Mouse (Mus musculus) MEL-GATA-1-ER (cell line): Measurements from ENCODE around the gene Npr2.

ENCODE experiments used
- DNase-seq: peaks from one replicate; pipeline ENCODE4 v3.0.0-alpha.2; 2012; ENCODE audit warnings: low read depth; ENCODE audit errors: extremely low read depth

Gene Npr2

GRCm38 (mm10) chr4:43668782-43669427 lies 37.2 kb downstream of the Npr2 start, which contains the start of the genes Tmem8b and Fam221b:
TSS of gene Tmem8b (plus strand) at chr4:43668971.
TSS of gene Fam221b (minus strand) at chr4:43669145.
- DNase-seq: peak; percentile 59

DNA sequence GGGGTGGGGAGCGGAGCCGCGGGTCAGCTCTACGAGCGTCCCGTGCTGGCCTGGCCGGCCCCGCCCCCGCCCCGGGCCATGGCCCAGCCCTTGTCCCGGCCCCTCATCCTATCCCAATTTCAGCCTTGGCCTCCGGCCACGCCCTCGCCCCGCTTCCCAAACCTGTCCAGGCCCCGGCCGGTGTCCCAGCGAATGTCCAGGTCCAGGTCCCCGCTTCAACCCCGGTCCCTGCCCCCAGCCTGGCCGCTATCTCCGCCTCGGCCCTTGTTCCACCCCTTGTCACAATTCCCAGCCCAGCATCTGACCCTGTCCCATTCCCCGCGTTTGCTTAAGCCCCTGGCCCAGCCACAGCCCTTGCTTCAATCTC lies 37.7 kb downstream of the Npr2 start:
- no peak for DNase-seq

GRCm38 (mm10) chr4:43672070-43672469 lies 40.3 kb downstream of the Npr2 start:
- peak; percentile 67 for DNase-seq

- no peak for DNase-seq
These were observed 42.0 kb downstream of the Npr2 start for GRCm38 (mm10) chr4:43673703-43674102.

DNA sequence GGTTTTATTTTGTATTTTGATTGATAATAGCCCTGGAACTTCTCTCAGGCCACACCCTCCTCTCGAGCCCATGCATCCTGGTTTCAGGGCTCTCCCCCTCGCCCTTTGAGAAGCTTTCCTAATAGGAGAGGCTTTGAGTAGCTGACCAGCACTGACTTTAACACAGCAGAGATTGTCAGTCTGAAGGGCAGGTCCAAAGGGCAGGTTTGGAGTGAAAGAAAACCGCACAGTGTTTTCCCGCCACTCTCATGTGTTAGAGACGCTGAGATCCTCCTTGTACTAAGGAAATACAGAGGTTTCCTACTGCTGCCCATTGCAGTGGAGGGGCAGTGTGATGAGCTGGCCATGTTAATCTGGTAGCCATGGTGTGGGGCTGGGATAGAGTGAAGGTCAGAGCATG lies 43.2 kb downstream of the Npr2 start:
- DNase-seq: no peak

DNA sequence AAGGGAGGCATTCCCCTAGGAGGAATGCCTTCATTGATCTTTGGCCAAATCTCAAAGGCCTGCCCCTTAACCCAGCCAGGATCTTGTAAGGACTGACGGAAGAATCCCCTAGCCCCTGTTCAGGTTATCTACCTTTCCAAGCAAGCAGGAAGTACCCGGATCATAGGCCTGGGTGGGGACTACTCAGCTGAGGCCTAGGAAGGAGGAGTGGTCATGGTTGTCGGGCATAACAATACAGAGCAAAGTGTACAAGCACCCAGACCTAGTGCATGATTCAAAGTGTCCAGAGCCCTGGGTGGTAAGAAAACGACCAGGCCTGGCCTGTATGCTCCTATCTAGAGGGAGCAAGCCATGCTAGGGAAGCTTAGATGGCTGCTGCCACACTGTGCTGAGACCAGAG lies 43.9 kb downstream of the Npr2 start:
- no peak for DNase-seq

DNA sequence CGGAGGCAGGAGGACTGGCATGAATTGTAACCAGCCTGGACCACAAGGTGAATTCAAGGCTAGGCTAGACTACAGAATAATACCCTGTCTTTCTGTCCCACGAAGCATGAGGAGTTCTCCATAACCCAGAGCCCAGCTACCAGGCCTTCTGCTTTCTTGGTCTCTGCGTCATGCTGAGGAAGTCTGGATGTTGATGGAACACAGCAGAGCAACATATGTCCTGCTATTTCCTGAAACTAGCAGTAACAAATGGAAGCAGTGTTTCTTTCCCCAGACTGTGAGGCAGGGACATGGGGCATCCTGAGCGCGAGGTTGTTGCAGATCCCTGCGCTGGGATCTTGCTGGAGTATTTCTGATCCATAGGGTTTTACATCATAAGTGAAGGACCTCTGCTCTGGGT lies 46.8 kb downstream of the Npr2 start:
- DNase-seq: no peak

- DNase-seq: no peak
These were observed 47.8 kb downstream of the Npr2 start for GRCm38 (mm10) chr4:43679416-43680043.

DNA sequence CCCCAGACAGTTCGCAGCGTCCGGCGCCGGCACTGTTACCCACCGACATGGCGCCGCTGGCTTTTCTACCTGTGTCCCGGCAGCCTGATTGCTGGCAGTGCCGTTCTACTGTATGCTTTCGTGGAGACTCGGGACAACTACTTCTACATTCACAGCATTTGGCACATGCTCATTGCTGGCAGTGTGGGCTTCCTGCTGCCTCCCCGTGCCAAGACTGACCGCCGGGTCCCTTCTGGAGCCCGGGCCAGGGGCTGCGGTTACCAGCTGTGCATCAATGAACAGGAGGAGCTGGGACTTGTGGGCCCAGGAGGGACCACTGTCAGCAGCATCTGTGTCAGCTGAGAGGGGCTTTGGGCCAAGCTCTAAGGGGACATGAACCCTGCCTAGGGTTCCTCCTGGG lies 58.3 kb downstream of the Npr2 start:
- DNase-seq: no peak

DNA sequence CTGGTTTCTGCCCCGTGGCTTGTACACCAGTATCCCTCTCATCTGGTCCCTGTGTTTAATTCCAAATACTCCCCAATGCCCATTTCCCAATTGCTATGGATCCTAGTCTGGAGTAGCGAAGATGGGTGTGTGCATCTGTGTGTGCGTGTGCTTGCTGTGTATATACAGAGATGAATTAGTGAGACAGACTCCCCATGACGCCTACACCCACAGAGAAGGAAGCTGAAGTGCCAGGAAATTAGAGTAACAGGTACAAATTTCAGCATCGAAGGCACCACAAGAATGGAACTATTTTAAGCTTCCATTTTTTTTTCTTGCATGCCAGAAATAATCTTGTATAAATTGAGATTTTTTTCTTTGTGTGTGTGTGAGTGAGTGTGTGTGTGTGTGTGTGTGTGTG lies 59.3 kb downstream of the Npr2 start:
- DNase-seq: no peak

GRCm38 (mm10) chr4:43693806-43694241 lies 62.1 kb downstream of the Npr2 start:
- DNase-seq: peak; percentile 20

- DNase-seq: peak; percentile 74
These were observed 62.9 kb downstream of the Npr2 start for GRCm38 (mm10) chr4:43694439-43695248.

DNA sequence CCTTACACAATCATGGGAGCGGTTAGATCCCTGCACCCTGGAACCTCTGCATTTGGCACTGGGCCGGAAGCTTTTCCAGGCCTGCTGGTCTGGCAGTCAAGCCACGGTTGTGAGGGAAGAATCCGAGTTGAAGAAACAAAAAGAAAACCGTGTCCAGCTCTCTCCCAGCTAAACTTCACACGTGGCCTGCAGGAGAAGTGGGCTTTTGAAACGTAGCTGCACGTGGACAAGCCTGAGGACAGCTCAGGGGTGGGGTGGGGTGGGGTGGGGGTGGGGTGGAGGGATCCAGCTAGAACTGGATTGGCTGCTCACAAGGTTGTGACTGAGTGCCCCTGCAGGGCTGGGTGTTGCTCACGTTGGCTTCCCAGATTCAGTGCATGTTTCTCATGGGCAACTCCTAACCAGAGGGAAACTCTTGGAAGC lies 63.5 kb downstream of the Npr2 start:
- no peak for DNase-seq

DNA sequence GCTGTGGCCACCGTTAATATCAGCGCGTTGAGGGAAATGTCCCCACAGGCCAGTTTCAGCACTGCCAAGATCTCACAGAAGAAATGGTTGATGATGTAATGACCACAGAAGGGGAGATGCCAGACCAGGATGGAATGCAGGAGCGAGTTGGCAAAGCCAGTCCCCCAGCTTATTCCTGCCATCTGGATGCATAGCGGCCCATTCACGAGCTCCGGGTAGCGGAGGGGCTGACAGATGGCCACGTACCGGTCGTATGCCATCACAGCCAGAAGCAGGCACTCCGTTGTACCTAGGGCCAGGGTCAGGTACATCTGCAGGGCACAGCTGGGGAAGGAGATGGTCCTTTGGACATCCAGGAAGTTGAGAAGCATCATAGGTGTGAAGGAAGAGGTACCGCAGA lies 64.8 kb downstream of the Npr2 start:
- no peak for DNase-seq

DNA sequence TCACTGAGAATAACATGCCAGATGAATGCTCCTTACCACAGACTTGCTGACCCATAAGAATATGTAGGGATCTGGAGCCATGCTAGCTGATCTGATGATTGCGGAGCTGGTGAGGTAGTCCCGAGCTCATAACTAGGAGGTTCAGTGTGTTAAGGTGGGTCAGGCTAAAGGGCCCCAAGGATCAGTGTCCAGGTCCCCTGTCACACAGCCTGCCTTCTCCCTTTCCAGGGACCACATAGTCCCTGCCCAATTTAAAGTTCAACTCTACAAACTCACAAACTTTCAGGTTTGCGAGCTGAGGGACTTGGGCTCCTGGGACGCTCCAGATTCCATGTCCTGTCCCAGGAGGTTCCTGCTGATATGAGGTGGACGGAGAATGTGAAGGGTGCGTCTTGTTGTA lies 69.0 kb downstream of the Npr2 start, which contains the start of gene Olfr70:
Olfr70 (minus strand) TSS at position 101 of the 400 bp plus-strand sequence.
- no peak for DNase-seq
